Mouse (Mus musculus): Measurements from ENCODE around the gene Hspb8.
"Not testable (repeated sequence)": the region's sequence is repeated elsewhere in the genome, so short reads cannot be mapped to it uniquely, and the experiment has no call there.

Hspb8 gene

GRCm38 (mm10) chr5:116434976-116435850 is 12.5 kb upstream of the Hspb8 start:
- no peak for DNase-seq (ENCODE audit: low read depth, low spot score)

GRCm38 (mm10) chr5:116432871-116433270 is 10.2 kb upstream of the Hspb8 start:
- no peak for DNase-seq (ENCODE audit: low read depth, low spot score)

GRCm38 (mm10) chr5:116426701-116427100 is 4.0 kb upstream of the Hspb8 start:
- DNase-seq (ENCODE audit: low read depth, low spot score): no peak

- DNase-seq (ENCODE audit: low read depth, low spot score): not testable (repeated sequence)
Measured at GRCm38 (mm10) chr5:116425709-116426108, 3.0 kb upstream of the Hspb8 start.

- DNase-seq (ENCODE audit: low read depth, low spot score): no peak
Measured at GRCm38 (mm10) chr5:116425273-116425672, 2.6 kb upstream of the Hspb8 start.

- no peak for DNase-seq (ENCODE audit: low read depth, low spot score)
Measured at GRCm38 (mm10) chr5:116423746-116424145, 1.1 kb upstream of the Hspb8 start.

GRCm38 (mm10) chr5:116421791-116422481 is 728 bp downstream of the Hspb8 start:
- no peak for DNase-seq (ENCODE audit: low read depth, low spot score)

GRCm38 (mm10) chr5:116420759-116421225 is 1.9 kb downstream of the Hspb8 start:
- DNase-seq (ENCODE audit: low read depth, low spot score): no peak

- DNase-seq (ENCODE audit: low read depth, low spot score): no peak
Measured at GRCm38 (mm10) chr5:116420213-116420612, 2.5 kb downstream of the Hspb8 start.

- no peak for DNase-seq (ENCODE audit: low read depth, low spot score)
Measured at GRCm38 (mm10) chr5:116419322-116420045, 3.2 kb downstream of the Hspb8 start.

GRCm38 (mm10) chr5:116416208-116416607 is 6.5 kb downstream of the Hspb8 start:
- DNase-seq (ENCODE audit: low read depth, low spot score): no peak

GRCm38 (mm10) chr5:116409689-116410590 is 12.7 kb downstream of the Hspb8 start:
- DNase-seq (ENCODE audit: low read depth, low spot score): no peak

GRCm38 (mm10) chr5:116408965-116409364 is 13.7 kb downstream of the Hspb8 start:
- no peak for DNase-seq (ENCODE audit: low read depth, low spot score)

GRCm38 (mm10) chr5:116407936-116408335 is 14.7 kb downstream of the Hspb8 start:
- DNase-seq (ENCODE audit: low read depth, low spot score): no peak

GRCm38 (mm10) chr5:116407321-116407720 is 15.3 kb downstream of the Hspb8 start:
- DNase-seq (ENCODE audit: low read depth, low spot score): no peak

GRCm38 (mm10) chr5:116406507-116406906 is 16.2 kb downstream of the Hspb8 start:
- DNase-seq (ENCODE audit: low read depth, low spot score): no peak

GRCm38 (mm10) chr5:116405934-116406333 is 16.7 kb downstream of the Hspb8 start:
- no peak for DNase-seq (ENCODE audit: low read depth, low spot score)

GRCm38 (mm10) chr5:116404063-116404462 is 18.6 kb downstream of the Hspb8 start:
- no peak for DNase-seq (ENCODE audit: low read depth, low spot score)

GRCm38 (mm10) chr5:116400801-116401200 is 21.9 kb downstream of the Hspb8 start:
- DNase-seq (ENCODE audit: low read depth, low spot score): no peak

GRCm38 (mm10) chr5:116400042-116400730 is 22.5 kb downstream of the Hspb8 start:
- no peak for DNase-seq (ENCODE audit: low read depth, low spot score)
